Mouse (Mus musculus) lung, postnatal 0 days (tissue): ENCODE data around the gene Ube2h. TPM values are rescaled to one million over a fixed set of nuclear protein-coding genes. Genes with fewer than 3 reads are reported as not detected.
A peak's percentile ranks its signal among the peaks of the same experiment; 100 is the strongest.

Source experiments
- ATAC-seq: fragments of 200-750 bp; cut with Nextera tagmentation; 2 replicates; pipeline ENCODE4 v1.8.0; 2017; ENCODE audit warnings: moderate library complexity
- DNase-seq: peaks from one replicate; pipeline ENCODE4 v3.0.0-alpha.2; 2016; ENCODE audit warnings: low spot score
- H3K27ac ChIP-seq: fragments of 300-500 bp; sonication (generic); 2 replicates; pipeline ENCODE4 v1.5.1; 2014; ENCODE audit warnings: antibody characterized with exemption, mild to moderate bottlenecking, low read length, mixed read lengths
- H3K27me3 ChIP-seq: fragments of 300-500 bp; sonication (generic); replicated peaks from 2 replicates; pipeline ENCODE4 v1.6.1; 2014; ENCODE audit warnings: low read length, mixed read lengths; ENCODE audit not compliant: insufficient read depth
- H3K36me3 ChIP-seq: fragments of 300-500 bp; sonication (generic); 2 replicates; pipeline ENCODE4 v1.6.1; 2014; ENCODE audit warnings: low read length, mixed read lengths; ENCODE audit not compliant: insufficient read depth
- H3K4me1 ChIP-seq: fragments of 300-500 bp; sonication (generic); 2 replicates; pipeline ENCODE4 v1.6.1; 2014; ENCODE audit warnings: antibody characterized with exemption, low read depth, low read length, mixed read lengths; ENCODE audit not compliant: insufficient read depth
- H3K4me2 ChIP-seq: fragments of 300-500 bp; sonication (generic); replicated peaks from 2 replicates; pipeline ENCODE4 v1.6.1; 2014; ENCODE audit warnings: low read depth, mild to moderate bottlenecking, low read length, moderate library complexity, mixed read lengths
- H3K4me3 ChIP-seq: fragments of 300-500 bp; sonication (generic); 2 replicates; pipeline ENCODE4 v1.5.1; 2014; ENCODE audit warnings: low read depth, low read length
- H3K9ac ChIP-seq: fragments of 300-500 bp; sonication (generic); replicated peaks from 2 replicates; pipeline ENCODE4 v1.6.1; 2014; ENCODE audit warnings: low read depth, mild to moderate bottlenecking
- H3K9me3 ChIP-seq: fragments of 300-500 bp; sonication (generic); 2 replicates; pipeline ENCODE4 v1.6.1; 2016; ENCODE audit warnings: low read length, mixed read lengths
- CTCF ChIP-seq: IDR thresholded peaks from 2 replicates; pipeline ENCODE4 v1.5.1; 2016; ENCODE audit warnings: antibody characterized with exemption, mild to moderate bottlenecking
- EP300 ChIP-seq: IDR thresholded peaks from 2 replicates; pipeline ENCODE4 v1.6.1; 2016; ENCODE audit warnings: antibody characterized with exemption, mild to moderate bottlenecking, control low read depth
- WGBS: fragments of 180-500 bp; shearing (Covaris S2); extraction: QIAGEN DNeasy Blood & Tissue Kit; methylation state at CpG from one replicate; pipeline ENCODE4 v1.1.7; 2014; 5-methylcytosine and 5-hydroxymethylcytosine counted together
- microRNA counts: library from miRNA; unstranded; fragments of <30 nt; microRNA quantifications from one replicate; lab custom pipeline; 2015
- microRNA-seq: library from miRNA; unstranded; fragments of <30 nt; microRNA quantifications from one replicate; pipeline ENCODE4, GENCODE M21; 2016
- polyA plus RNA-seq: library from polyadenylated mRNA; unstranded; fragments of >200 nt; fragmentation: Nextera tagmentation; extraction: Ambion mirVana; gene quantifications from 2 replicates; pipeline ENCODE4 v1.2.1, GENCODE M21; 2015

Gene Ube2h
- polyA plus RNA-seq, 1 experiment from 2014 or later, result 34.5 TPM

DNA sequence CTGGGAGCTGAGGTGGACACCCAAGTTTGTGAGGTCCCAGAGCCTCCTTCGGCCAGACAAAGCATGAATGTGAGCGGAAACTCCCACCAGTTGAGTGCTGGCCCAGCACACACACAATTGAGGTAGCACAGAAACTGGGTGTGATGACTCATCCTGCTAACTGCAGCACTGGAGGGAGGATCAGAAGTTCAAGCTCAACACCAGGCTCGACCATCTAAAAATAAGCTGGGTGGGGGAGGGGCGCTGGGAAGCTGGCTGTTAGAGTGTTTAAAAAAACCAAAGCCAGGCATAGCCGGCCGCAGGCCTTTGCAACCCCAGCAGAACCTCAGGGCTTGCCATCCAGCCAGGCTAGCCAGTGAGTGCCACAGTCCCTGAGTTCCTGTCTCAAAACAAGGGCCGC is 142.2 kb downstream of the Ube2h start:
- H3K27me3 ChIP-seq, result no peaks in the 10 kb centered on the region
- H3K27ac ChIP-seq, result no peak overlapping the region
- no peaks in the 10 kb centered on the region for H3K36me3 ChIP-seq
- H3K4me3 ChIP-seq, result no peak overlapping the region
- no peak overlapping the region for H3K9ac ChIP-seq
- H3K9me3 ChIP-seq, result no peaks in the 10 kb centered on the region
- TF ChIP-seq EP300 (no peak), CTCF (no peak)
- ATAC-seq (no peak), DNase-seq (no peak)
- H3K4me2 ChIP-seq, result no peak overlapping the region
- H3K4me1 ChIP-seq, result no peaks in the 10 kb centered on the region
- WGBS, result 43% methylated on average over 7 of the region's 7 CpGs

DNA sequence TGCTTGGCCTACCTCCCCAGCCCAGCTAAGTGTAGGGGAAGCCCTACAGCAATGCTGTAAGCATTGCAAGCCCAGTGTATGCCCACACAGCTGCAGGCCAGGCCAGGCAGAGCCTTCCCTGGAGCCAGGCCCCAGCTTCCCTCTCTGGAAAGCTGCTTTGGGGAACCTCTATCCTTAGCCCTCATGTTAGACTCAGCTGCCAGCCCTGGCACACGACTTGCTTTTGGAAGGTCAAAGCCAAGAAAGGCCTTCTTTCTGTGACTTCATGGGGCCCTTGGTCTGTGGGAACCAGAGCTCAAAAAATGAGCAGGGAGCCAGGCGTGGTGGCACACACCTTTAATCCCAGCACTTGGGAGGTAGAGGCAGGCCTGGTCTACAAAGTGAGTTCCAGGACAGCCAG is 142.7 kb downstream of the Ube2h start:
- Histone ChIP-seq H3K4me2 (no peak overlapping the region), H3K36me3 (no peaks in the 10 kb centered on the region), H3K4me3 (no peak overlapping the region), H3K9ac (no peak overlapping the region), H3K4me1 (no peaks in the 10 kb centered on the region), H3K27ac (no peak overlapping the region), H3K27me3 (no peaks in the 10 kb centered on the region), H3K9me3 (no peaks in the 10 kb centered on the region)
- TF ChIP-seq CTCF (no peak), EP300 (no peak)
- WGBS, result 67% methylated on average over 2 of the region's 2 CpGs
- DNase-seq, result no peak
- no peak for ATAC-seq

MicroRNA genes within 50 kb of the gene (microRNA counts, 519-probe panel; counts per million panel counts)
- microRNA mmu-miR-182 (lab: Ali Mortazavi, UCI) (2,180 counts per million, percentile 6 among the panel's probes with 10 or more counts), microRNA mmu-miR-183 (lab: Ali Mortazavi, UCI) (4,542 counts per million, percentile 50 among the panel's probes with 10 or more counts), microRNA mmu-miR-96 (lab: Ali Mortazavi, UCI) (5,416 counts per million, percentile 68 among the panel's probes with 10 or more counts)

Small RNA genes lying within 50 kb of the gene (microRNA-seq; reads per million reads assigned to microRNA genes)
- gene Mir182 (3,028 reads per million, percentile 87 among the genes with 10 or more reads in this experiment), gene Mir183 (1,399 reads per million, percentile 78 among the genes with 10 or more reads in this experiment), gene Mir96 (913 reads per million, percentile 73 among the genes with 10 or more reads in this experiment)

Other genes with a start within 250 kb of the Ube2h start
- 22.9 and 23.6 TPM in 2 replicates for gene Zc3hc1, start 86.5 kb upstream of the Ube2h start, polyA plus RNA-seq
- 7.9 and 8.9 TPM in 2 replicates for gene Klhdc10, start 97.3 kb upstream of the Ube2h start, polyA plus RNA-seq
- gene Tmem209, start 205.2 kb upstream of the Ube2h start, polyA plus RNA-seq, result 14.6 TPM in 2 replicates
- gene Ssmem1, start 205.3 kb upstream of the Ube2h start, polyA plus RNA-seq, result 0.12 TPM in 1 of 2 replicates, not detected in the other
- gene Cpa2, start 237.0 kb upstream of the Ube2h start, polyA plus RNA-seq, result 2.7 and 3.0 TPM in 2 replicates